Mouse (Mus musculus) liver, adult 2 months (tissue): Measurements from ENCODE around the gene Ppp1r1c.

Experiments used
- CTCF ChIP-seq: fragments of 200-500 bp; IDR thresholded peaks from 2 replicates; pipeline ENCODE4 v1.5.1; 2011; ENCODE audit warnings: low read depth, low read length, control low read depth
- POLR2A ChIP-seq: fragments of 200-500 bp; IDR thresholded peaks from 2 replicates; pipeline ENCODE4 v1.6.1; 2011; ENCODE audit warnings: low read length, control low read depth; ENCODE audit not compliant: insufficient read depth; ENCODE audit errors: extremely low read depth

DNA sequence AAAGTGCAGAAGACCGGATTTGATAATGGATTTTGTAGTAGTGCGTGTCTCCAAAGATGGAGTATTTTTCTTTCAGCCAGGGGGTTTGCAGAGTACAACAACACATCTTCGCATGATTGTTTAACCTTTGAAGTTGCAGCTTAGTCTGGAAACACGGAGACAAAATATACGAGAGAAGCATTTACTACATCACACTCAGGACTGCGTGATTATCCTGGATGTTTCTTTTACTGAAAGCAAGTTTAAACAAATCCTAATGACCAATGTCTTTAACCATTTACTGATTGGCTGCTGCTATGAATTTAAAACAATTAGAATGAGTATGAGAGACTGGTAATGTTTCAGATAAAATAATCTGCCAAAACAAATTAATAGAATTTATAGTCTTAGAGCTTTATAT is 131.5 kb downstream of the Ppp1r1c start:
- TF ChIP-seq CTCF (no peak), POLR2A (no peak)
